Mouse (Mus musculus) CH12.LX (cell line): ENCODE results near the gene Unc13c. TPM values are rescaled to one million over a fixed set of nuclear protein-coding genes. Genes with fewer than 3 reads are reported as not detected.

Experiments used
- DNase-seq: peaks from one replicate; pipeline ENCODE4 v3.0.0-alpha.2; 2013; ENCODE audit errors: extremely low read depth
- H3K27ac ChIP-seq: 2 replicates; pipeline ENCODE4 v1.5.1; 2012; ENCODE audit warnings: low read depth, mild to moderate bottlenecking, control low read depth, moderate library complexity; ENCODE audit not compliant: insufficient read depth
- H3K27me3 ChIP-seq: replicated peaks from 2 replicates; pipeline ENCODE3; 2012; ENCODE audit warnings: inconsistent platforms
- H3K36me3 ChIP-seq, 2 experiments: replicated peaks in 1 of 2; 2 replicates each; pipeline versions ENCODE3 to v1.6.1; 2012; ENCODE audit warnings: inconsistent platforms in 1 of 2, low read length in 1 of 2, mild to moderate bottlenecking in 1 of 2, mixed read lengths in 1 of 2, moderate library complexity in 1 of 2; ENCODE audit not compliant: control insufficient read depth in 1 of 2, insufficient read depth in 1 of 2
- H3K4me1 ChIP-seq, 2 experiments: 2 replicates each; pipeline ENCODE4 v1.6.1; 2012; ENCODE audit warnings: inconsistent platforms in 1 of 2, moderate library complexity in 1 of 2; ENCODE audit not compliant: insufficient read depth in 2 of 2, control insufficient read depth in 1 of 2
- H3K4me2 ChIP-seq: 2 replicates; pipeline ENCODE4 v1.6.1; 2012; ENCODE audit warnings: low read depth, mild to moderate bottlenecking, control low read depth; ENCODE audit not compliant: poor library complexity, insufficient read depth, severe bottlenecking
- H3K4me3 ChIP-seq, 3 experiments: fragments of 150-350 bp in 1 of 3; sonication (generic) in 1 of 3; replicated peaks in 1 of 3; 2 replicates each; pipeline versions ENCODE3 to v1.5.1; 2011 to 2012; ENCODE audit warnings: low read depth in 2 of 3, low read length in 2 of 3, mild to moderate bottlenecking in 2 of 3, moderate library complexity in 2 of 3, control low read depth in 1 of 3, improper control_type of control experiment in 1 of 3, inconsistent platforms in 1 of 3, mixed read lengths in 1 of 3; ENCODE audit not compliant: poor library complexity in 1 of 3
- H3K79me2 ChIP-seq: replicated peaks from 2 replicates; pipeline ENCODE4 v1.6.1; 2012; ENCODE audit warnings: mild to moderate bottlenecking, moderate library complexity; ENCODE audit not compliant: control insufficient read depth, poor library complexity, insufficient read depth, severe bottlenecking; ENCODE audit errors: extremely low read depth
- H3K9ac ChIP-seq: 2 replicates; pipeline ENCODE4 v1.6.1; 2012; ENCODE audit warnings: low read depth, mild to moderate bottlenecking, control low read depth, moderate library complexity; ENCODE audit not compliant: insufficient read depth
- H3K9me3 ChIP-seq: replicated peaks from 2 replicates; pipeline ENCODE3; 2012; ENCODE audit warnings: low read length, inconsistent platforms, mixed read lengths
- BHLHE40 ChIP-seq: IDR thresholded peaks from 2 replicates; pipeline ENCODE4 v1.6.1; 2011; ENCODE audit warnings: mild to moderate bottlenecking, low read depth, low read length, improper control_type of control experiment
- CHD1 ChIP-seq: IDR thresholded peaks from 2 replicates; pipeline ENCODE4 v1.6.1; 2012; ENCODE audit warnings: low read depth, low read length, improper control_type of control experiment, inconsistent platforms
- CTCF ChIP-seq, 2 experiments: IDR thresholded peaks in 1 of 2; conservative IDR thresholded peaks in 1 of 2; 2 replicates each; pipeline ENCODE4 v1.5.1; 2011 to 2012; ENCODE audit warnings: low read depth in 2 of 2, low read length in 2 of 2, improper control_type of control experiment in 1 of 2, inconsistent platforms in 1 of 2, mild to moderate bottlenecking in 1 of 2, moderate library complexity in 1 of 2
- ELF1 ChIP-seq: IDR thresholded peaks from 2 replicates; pipeline ENCODE4 v1.6.1; 2014; ENCODE audit warnings: low read depth, mild to moderate bottlenecking, inconsistent platforms, low read length, improper control_type of control experiment
- EP300 ChIP-seq: IDR thresholded peaks from 2 replicates; pipeline ENCODE4 v1.6.1; 2011; ENCODE audit warnings: low read length, improper control_type of control experiment
- GABPA ChIP-seq: IDR thresholded peaks from 2 replicates; pipeline ENCODE4 v1.6.1; 2012; ENCODE audit warnings: low read depth, low read length, improper control_type of control experiment, inconsistent platforms; ENCODE audit not compliant: insufficient replicate concordance
- HCFC1 ChIP-seq: IDR thresholded peaks from 2 replicates; pipeline ENCODE4 v1.6.1; 2012; ENCODE audit warnings: low read depth, mild to moderate bottlenecking, inconsistent platforms, low read length, improper control_type of control experiment
- IRF4 ChIP-seq: IDR thresholded peaks from 2 replicates; pipeline ENCODE4 v1.6.1; 2014; ENCODE audit warnings: low read depth, mild to moderate bottlenecking, inconsistent platforms, low read length, improper control_type of control experiment
- JUN ChIP-seq: IDR thresholded peaks from 2 replicates; pipeline ENCODE4 v1.6.1; 2011; ENCODE audit warnings: low read depth, mild to moderate bottlenecking, low read length, improper control_type of control experiment, moderate library complexity; ENCODE audit not compliant: insufficient read depth
- KAT2A ChIP-seq: IDR thresholded peaks from 2 replicates; pipeline ENCODE4 v1.6.1; 2012; ENCODE audit warnings: low read length, improper control_type of control experiment, inconsistent platforms; ENCODE audit not compliant: insufficient replicate concordance
- MAFK ChIP-seq: IDR thresholded peaks from 2 replicates; pipeline ENCODE4 v1.6.1; 2011; ENCODE audit warnings: low read length, improper control_type of control experiment; ENCODE audit not compliant: insufficient replicate concordance
- MAX ChIP-seq: IDR thresholded peaks from 2 replicates; pipeline ENCODE4 v1.6.1; 2011; ENCODE audit warnings: low read length, improper control_type of control experiment
- MAZ ChIP-seq: IDR thresholded peaks from 2 replicates; pipeline ENCODE4 v1.6.1; 2012; ENCODE audit warnings: low read depth, mild to moderate bottlenecking, inconsistent platforms, low read length, improper control_type of control experiment, moderate library complexity
- MEF2A ChIP-seq: IDR thresholded peaks from 2 replicates; pipeline ENCODE4 v1.6.1; 2014; ENCODE audit warnings: low read depth, mild to moderate bottlenecking, inconsistent platforms, low read length, improper control_type of control experiment, borderline replicate concordance
- NELFE ChIP-seq: IDR thresholded peaks from 2 replicates; pipeline ENCODE4 v1.6.1; 2011; ENCODE audit warnings: low read depth, low read length, improper control_type of control experiment
- NRF1 ChIP-seq: IDR thresholded peaks from 2 replicates; pipeline ENCODE4 v1.6.1; 2014; ENCODE audit warnings: low read depth, mild to moderate bottlenecking, inconsistent platforms, low read length, improper control_type of control experiment, moderate library complexity
- PAX5 ChIP-seq: IDR thresholded peaks from 2 replicates; pipeline ENCODE4 v1.6.1; 2012; ENCODE audit warnings: low read length, inconsistent platforms, mixed read lengths
- POLR2A ChIP-seq: IDR thresholded peaks from 2 replicates; pipeline ENCODE4 v1.6.1; 2011; ENCODE audit warnings: low read depth, mild to moderate bottlenecking, improper control_type of control experiment, low read length
- SIN3A ChIP-seq: IDR thresholded peaks from 2 replicates; pipeline ENCODE4 v1.6.1; 2012; ENCODE audit warnings: low read length, improper control_type of control experiment, inconsistent platforms
- SMC3 ChIP-seq: IDR thresholded peaks from 2 replicates; pipeline ENCODE4 v1.6.1; 2011; ENCODE audit warnings: low read depth, low read length, improper control_type of control experiment
- TBP ChIP-seq: conservative IDR thresholded peaks from 2 replicates; pipeline ENCODE4 v1.6.1; 2011; ENCODE audit warnings: low read depth, low read length, improper control_type of control experiment
- TCF12 ChIP-seq: IDR thresholded peaks from 2 replicates; pipeline ENCODE4 v1.6.1; 2014; ENCODE audit warnings: low read depth, mild to moderate bottlenecking, inconsistent platforms, low read length, improper control_type of control experiment
- UBTF ChIP-seq: IDR thresholded peaks from 2 replicates; pipeline ENCODE4 v1.6.1; 2012; ENCODE audit warnings: low read depth, mild to moderate bottlenecking, inconsistent platforms, low read length, improper control_type of control experiment, moderate library complexity
- USF1 ChIP-seq: IDR thresholded peaks from 2 replicates; pipeline ENCODE4 v1.6.1; 2014; ENCODE audit warnings: low read depth, mild to moderate bottlenecking, inconsistent platforms, low read length, improper control_type of control experiment
- ZC3H11A ChIP-seq: IDR thresholded peaks from 2 replicates; pipeline ENCODE4 v1.6.1; 2012; ENCODE audit warnings: low read depth, mild to moderate bottlenecking, inconsistent platforms, low read length, improper control_type of control experiment
- ZKSCAN1 ChIP-seq: IDR thresholded peaks from 2 replicates; pipeline ENCODE4 v1.6.1; 2012; ENCODE audit warnings: low read depth, inconsistent platforms, low read length, improper control_type of control experiment, borderline replicate concordance
- ZMIZ1 ChIP-seq: IDR thresholded peaks from 2 replicates; pipeline ENCODE4 v1.6.1; 2012; ENCODE audit warnings: low read depth, mild to moderate bottlenecking, inconsistent platforms, low read length, improper control_type of control experiment
- ZNF384 ChIP-seq: IDR thresholded peaks from 2 replicates; pipeline ENCODE4 v1.6.1; 2012; ENCODE audit warnings: low read depth, low read length, improper control_type of control experiment, inconsistent platforms
- dilution Hi-C: fragments of 300-500 bp; cut with MboI; formaldehyde crosslinking; loops from 2 replicates; pipeline ENCODE4 v1.14.3; 2020; ENCODE audit warnings: low sequenced_read_pairs; ENCODE audit not compliant: extremely low pct_unique_long_range_greater_than_20kb, extremely low pct_ligation_motif_present
- in situ Hi-C: fragments of 300-500 bp; cut with MboI; formaldehyde crosslinking; loops from 3 replicates; pipeline ENCODE4 v1.14.3; 2019; ENCODE audit warnings: low sequenced_read_pairs, low pct_ligation_motif_present, low pct_unique_long_range_greater_than_20kb, mixed read lengths
- polyA plus RNA-seq: library from polyadenylated mRNA; unstranded; fragments of >175 nt; gene quantifications from 2 replicates; pipeline ENCODE4 v1.2.1, GENCODE M21; 2012; ENCODE audit warnings: low read depth; ENCODE audit not compliant: insufficient read length
- total RNA-seq, 2 experiments: library from RNA; depleted of rRNA; stranded (reverse); fragments of 300-350 nt in 1 of 2; fragments of >200 nt in 1 of 2; gene quantifications; 2 replicates each; pipeline ENCODE4 v1.2.3; 2012 to 2014

Unc13c gene
- total and polyA plus RNA-seq, 3 experiments, result not detected

DNA sequence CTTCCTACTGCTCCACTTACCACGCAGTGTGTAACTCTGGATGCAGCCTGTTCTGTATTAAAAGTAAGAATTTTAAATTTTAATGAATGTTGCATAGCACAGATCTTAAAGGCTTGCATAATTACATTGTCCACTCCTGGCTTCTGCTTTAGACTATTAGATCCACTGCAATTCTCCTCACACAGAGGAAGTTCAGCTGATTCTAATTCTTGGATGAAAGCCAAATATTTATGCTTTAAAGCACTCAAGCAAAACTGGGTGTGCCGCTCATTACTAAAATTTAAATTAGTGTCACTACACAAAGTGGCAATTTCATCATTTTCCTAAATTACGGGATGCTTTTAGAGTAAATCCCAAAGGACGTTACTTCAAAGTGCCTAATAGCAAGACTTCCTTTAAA lies 17.2 kb downstream of the Unc13c start:
- no peaks in the 10 kb centered on the region for H3K4me1 ChIP-seq
- TF ChIP-seq EP300 (no peak), ELF1 (no peak), TCF12 (no peak), ZKSCAN1 (no peak), IRF4 (no peak), ZMIZ1 (no peak), CTCF (conservative IDR thresholded peaks at IDR 0.05 in 1 of 2, IDR thresholded peaks at IDR 0.05 in 1 of 2; ENCODE audit: low read depth in 2 of 2, low read length in 2 of 2) (no peak), SIN3A (no peak), MEF2A (no peak), MAFK (no peak), POLR2A (no peak), UBTF (no peak), ZC3H11A (no peak), MAZ (no peak), TBP (no peak), USF1 (no peak), NRF1 (no peak)

DNA sequence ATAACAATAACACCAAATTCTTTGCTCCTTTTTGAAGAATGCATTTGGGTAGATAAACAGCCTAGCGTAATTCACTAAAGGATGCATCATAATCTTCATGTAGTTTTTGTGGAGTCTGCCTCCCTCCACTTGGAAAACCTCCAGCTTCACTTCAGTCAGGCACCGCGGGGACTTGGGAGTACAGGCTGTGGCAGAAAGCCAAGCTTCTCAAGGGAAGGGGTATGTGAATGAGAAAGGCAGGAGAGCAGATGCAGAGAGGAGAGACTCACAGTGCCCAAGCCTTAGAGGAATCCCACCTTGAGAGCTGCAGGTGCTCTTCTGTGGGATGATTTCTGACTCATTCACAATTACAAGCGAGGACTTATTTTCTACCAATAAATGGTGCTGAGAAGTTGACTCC lies 33.9 kb downstream of the Unc13c start:
- H3K36me3 ChIP-seq, result no peaks in the 10 kb centered on the region
- H3K4me3 ChIP-seq, result no peak overlapping the region
- H3K4me1 ChIP-seq, result no peaks in the 10 kb centered on the region
- no peaks in the 10 kb centered on the region for H3K9me3 ChIP-seq
- no peaks in the 10 kb centered on the region for H3K27me3 ChIP-seq
- dilution Hi-C loops (no loop called here), in situ Hi-C loops (no loop called here)
- no peak overlapping the region for H3K9ac ChIP-seq
- no peaks in the 10 kb centered on the region for H3K79me2 ChIP-seq
- H3K27ac ChIP-seq, result no peak overlapping the region
- TF ChIP-seq BHLHE40, result no peak
- TF ChIP-seq POLR2A, result no peak
- TF ChIP-seq JUN, result no peak
- TF ChIP-seq SMC3, result no peak
- TF ChIP-seq ZNF384, result no peak
- no peak for TF ChIP-seq NELFE
- no peak for TF ChIP-seq KAT2A
- no peak for TF ChIP-seq ZKSCAN1
- TF ChIP-seq PAX5, result no peak
- TF ChIP-seq MAX, result no peak
- TF ChIP-seq HCFC1, result no peak
- TF ChIP-seq TCF12, result no peak
- no peak for TF ChIP-seq CHD1
- no peak for TF ChIP-seq GABPA
- TF ChIP-seq EP300, result no peak
- no peak for TF ChIP-seq ZC3H11A
- TF ChIP-seq MAFK, result no peak
- no peak overlapping the region for H3K4me2 ChIP-seq
- no peak for DNase-seq

More for the DNA sequence above, 17.2 kb downstream of the Unc13c start:
- Histone ChIP-seq H3K4me2 (no peak overlapping the region), H3K9me3 (no peaks in the 10 kb centered on the region), H3K36me3 (no peaks in the 10 kb centered on the region), H3K79me2 (no peaks in the 10 kb centered on the region), H3K27ac (no peak overlapping the region), H3K4me3 (no peak overlapping the region), H3K27me3 (no peaks in the 10 kb centered on the region), H3K9ac (no peak overlapping the region)
- in situ Hi-C loops (loop anchor here (25.0 kb wide), 1 partner anchor 389 kb away; no protein-coding TSS in a partner anchor), dilution Hi-C loops (no loop called here)
- no peak for DNase-seq
